Mouse (Mus musculus): Measurements from ENCODE around the gene Mtmr10. TPM values are rescaled to one million over a fixed set of nuclear protein-coding genes. Genes with fewer than 3 reads are reported as not detected.

The Mtmr10 gene
- 10 to 100 TPM; 14.5 to 16.9 TPM for total RNA-seq (2021)

DNA sequence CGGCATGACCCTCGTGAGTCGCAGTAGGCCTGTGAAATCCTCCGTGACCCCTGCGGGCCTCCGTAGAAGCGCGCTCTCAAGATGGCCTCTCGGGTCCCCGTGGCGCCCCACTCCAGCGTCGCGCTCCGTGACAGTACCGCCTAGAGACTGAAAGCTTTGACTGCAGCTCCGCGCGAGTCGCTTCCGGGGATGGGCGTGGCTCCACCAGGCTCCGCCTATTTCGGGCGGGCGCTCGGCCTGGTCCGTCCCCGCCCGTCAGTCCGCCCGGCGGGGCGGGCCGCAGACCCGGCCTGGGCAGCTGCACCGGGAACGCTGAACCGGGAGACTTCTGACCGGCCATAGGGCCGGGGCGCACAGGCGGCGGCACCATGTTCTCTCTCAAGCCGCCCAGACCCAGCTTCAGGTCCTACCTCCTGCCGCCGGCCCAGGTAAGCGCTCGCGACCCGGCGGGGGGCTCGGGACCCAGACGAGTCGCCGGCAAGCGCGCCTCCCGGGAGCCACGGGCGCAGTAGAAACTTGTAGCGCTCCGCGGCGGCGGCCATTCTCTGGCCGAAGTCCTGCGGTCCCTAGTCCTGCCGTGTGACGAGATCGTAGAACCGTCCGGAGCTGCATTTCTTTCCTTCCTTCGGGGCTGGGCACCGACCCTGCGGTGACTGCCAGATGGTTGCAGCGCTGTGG is at the start of gene Mtmr10:
TSS of gene Mtmr10 (plus strand) at position 240 of the 678 bp plus-strand sequence.
- peak; percentile 99 for DNase-seq (ENCODE audit: extremely low spot score in 1 of 2, low spot score in 2 of 2)
- intact Hi-C loops (cut with DNase I): loop anchor here (5.0 kb wide), 1 partner anchor 120 kb away; no protein-coding TSS in a partner anchor

- DNase-seq (ENCODE audit: extremely low spot score in 1 of 2, low spot score in 2 of 2): no peak
- intact Hi-C loops (cut with DNase I): no loop called here
These were observed 49.7 kb upstream of the Mtmr10 start for GRCm38 (mm10) chr7:64237747-64238146.

- DNase-seq (ENCODE audit: extremely low spot score in 1 of 2, low spot score in 2 of 2): no peak
- intact Hi-C loops (cut with DNase I): no loop called here
These were observed 48.9 kb upstream of the Mtmr10 start for GRCm38 (mm10) chr7:64238410-64239086.

DNA sequence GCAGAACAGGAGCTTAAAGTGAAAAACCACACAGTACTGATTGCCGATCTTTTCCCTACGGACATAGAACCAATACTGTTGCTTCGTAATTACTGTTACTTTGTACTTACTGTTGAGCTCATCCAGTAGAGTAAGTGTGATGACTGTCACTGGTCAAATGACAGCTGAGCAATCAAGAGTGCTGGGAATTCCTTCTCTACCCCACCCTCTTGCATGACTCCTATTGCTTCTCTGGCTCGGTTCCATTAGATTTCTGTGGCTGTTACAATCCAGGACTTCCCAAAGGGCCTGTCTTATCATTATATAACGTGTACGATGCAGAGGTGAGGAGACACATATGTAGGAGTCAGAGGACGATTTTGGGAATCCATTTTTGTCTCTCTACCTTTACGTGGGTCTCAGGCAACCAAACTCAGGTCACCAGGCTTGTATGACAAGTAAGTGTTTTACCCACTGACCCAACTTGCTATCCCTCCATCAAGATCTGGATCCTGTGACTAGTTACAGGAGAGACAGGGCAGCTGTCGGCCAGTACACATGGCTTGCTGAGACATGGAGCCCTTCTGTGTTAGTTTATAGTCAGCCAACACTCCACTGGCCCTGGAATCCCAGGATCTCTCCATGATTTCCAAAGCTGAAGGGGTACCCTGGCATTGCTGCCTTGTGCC is 48.2 kb upstream of the Mtmr10 start:
- intact Hi-C loops (cut with DNase I): no loop called here
- DNase-seq (ENCODE audit: extremely low spot score in 1 of 2, low spot score in 2 of 2): no peak

DNA sequence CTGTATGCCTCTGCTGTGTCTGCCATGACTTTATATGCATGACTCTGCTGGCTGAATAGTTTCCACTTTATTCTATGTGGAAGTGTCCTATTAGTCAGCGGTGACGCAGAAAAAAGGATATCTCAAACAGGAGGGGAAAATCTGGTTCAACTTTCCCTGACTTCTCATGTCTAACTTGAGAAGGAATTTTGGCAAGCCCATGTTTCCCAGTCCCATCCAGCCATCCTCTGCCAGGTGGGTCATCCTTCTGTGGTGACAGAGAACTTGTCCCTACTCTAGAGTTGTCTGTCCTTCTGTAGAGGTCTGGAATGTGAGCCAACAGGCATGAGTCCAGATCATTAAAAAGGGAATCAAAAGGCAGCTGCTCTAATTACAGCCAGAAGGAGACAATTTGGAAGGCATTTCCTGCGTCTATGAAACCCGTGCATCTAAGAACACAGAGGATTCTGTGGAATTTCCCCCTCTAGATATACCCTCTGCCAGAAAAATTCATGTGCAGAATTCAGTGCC is 47.6 kb upstream of the Mtmr10 start:
- intact Hi-C loops (cut with DNase I): no loop called here
- DNase-seq (ENCODE audit: extremely low spot score in 1 of 2, low spot score in 2 of 2): no peak

DNA sequence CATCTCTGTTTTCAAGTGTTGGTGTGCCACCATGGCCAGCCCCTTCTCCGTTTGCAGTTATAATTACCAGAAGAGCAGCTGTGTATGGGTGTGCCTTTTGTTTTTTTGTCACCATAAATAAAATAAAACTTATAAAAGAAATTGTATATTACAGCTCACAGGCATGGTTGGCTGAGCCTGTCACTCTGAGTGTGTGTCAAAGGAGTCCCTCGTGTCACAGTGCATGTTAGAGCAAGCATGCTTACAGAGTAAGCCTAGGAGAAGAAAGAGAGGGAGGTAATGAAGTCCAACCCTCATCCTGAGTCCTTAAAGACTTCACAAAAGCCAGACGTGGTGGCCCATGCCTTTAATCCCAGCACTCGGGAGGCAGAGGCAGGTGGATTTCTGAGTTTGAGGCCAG is 45.0 kb upstream of the Mtmr10 start:
- intact Hi-C loops (cut with DNase I): no loop called here

DNA sequence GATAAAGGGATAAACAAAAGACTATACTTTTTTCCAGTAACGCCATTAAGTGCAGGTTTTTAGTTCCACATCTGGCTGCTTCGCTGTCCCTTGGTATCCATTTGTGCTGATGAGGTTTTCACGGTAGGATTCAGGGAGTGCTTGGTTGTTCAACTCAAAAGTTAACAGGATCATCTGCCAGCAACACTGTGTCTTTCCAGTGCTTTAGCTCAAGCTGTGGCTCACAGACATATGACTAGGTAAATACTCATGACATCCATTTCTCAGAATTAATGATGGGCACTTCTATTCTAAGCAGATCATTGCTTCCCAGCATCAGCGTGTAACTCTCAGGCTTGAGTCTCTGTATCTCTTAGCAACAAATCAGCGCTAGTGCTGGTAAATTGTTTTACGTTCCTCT is 43.1 kb upstream of the Mtmr10 start:
- no peak for DNase-seq (ENCODE audit: extremely low spot score in 1 of 2, low spot score in 2 of 2)
- intact Hi-C loops (cut with DNase I): no loop called here

More for the DNA sequence above, 45.0 kb upstream of the Mtmr10 start:
- DNase-seq (ENCODE audit: extremely low spot score in 1 of 2, low spot score in 2 of 2): no peak

GRCm38 (mm10) chr7:64246713-64247112 is 40.7 kb upstream of the Mtmr10 start:
- intact Hi-C loops (cut with DNase I): no loop called here
- DNase-seq (ENCODE audit: extremely low spot score in 1 of 2, low spot score in 2 of 2): no peak

- intact Hi-C loops (cut with DNase I): no loop called here
- no peak for DNase-seq (ENCODE audit: extremely low spot score in 1 of 2, low spot score in 2 of 2)
These were observed 39.1 kb upstream of the Mtmr10 start for GRCm38 (mm10) chr7:64248352-64248751.

- intact Hi-C loops (cut with DNase I): no loop called here
- no peak for DNase-seq (ENCODE audit: extremely low spot score in 1 of 2, low spot score in 2 of 2)
These were observed 37.7 kb upstream of the Mtmr10 start for GRCm38 (mm10) chr7:64249715-64250114.

DNA sequence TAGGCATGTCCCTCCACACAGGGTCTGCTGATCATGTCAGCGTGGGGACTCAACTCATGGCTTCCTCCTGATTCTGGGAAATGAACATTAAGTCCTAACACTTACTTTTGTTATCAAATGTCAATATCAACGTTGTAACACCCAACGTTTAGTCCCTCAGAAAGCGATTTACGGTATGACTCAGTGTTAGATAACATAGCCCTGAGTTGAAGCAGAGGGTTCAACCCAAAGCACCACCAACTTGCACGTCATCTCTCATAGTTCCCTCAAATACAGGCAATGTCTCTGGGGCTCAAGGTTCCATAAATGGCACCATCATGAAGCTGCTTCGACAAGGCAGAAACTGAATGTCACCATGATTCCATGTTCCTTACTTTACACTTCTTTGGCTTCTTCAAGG is 37.0 kb upstream of the Mtmr10 start:
- intact Hi-C loops (cut with DNase I): no loop called here
- DNase-seq (ENCODE audit: extremely low spot score in 1 of 2, low spot score in 2 of 2): no peak

DNA sequence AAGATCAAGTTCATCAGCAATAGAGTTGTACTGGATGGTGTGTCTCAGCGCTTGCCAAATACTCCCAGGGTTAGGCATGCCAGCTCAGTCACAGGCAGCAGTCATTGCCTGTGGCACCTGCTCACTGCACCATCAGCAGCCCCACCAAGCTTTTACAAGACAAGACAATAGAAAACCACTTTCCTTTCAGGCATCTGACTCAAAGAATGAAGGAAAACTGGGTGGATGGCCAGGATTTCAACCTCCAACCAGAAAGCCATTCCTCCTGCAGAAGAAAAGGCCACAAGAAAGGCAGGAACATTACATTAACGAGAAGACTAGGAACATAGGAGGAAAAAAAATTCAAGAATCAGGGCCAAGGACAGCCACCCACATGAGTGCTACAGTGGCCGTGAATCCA is 33.7 kb upstream of the Mtmr10 start:
- DNase-seq (ENCODE audit: extremely low spot score in 1 of 2, low spot score in 2 of 2): no peak
- intact Hi-C loops (cut with DNase I): no loop called here

- no peak for DNase-seq (ENCODE audit: extremely low spot score in 1 of 2, low spot score in 2 of 2)
- intact Hi-C loops (cut with DNase I): no loop called here
These were observed 21.8 kb upstream of the Mtmr10 start for GRCm38 (mm10) chr7:64265502-64266279.

GRCm38 (mm10) chr7:64266587-64266986 is 20.9 kb upstream of the Mtmr10 start:
- intact Hi-C loops (cut with DNase I): no loop called here

GRCm38 (mm10) chr7:64271926-64272325 is 15.5 kb upstream of the Mtmr10 start:
- DNase-seq (ENCODE audit: extremely low spot score in 1 of 2, low spot score in 2 of 2): no peak
- intact Hi-C loops (cut with DNase I): no loop called here

More at GRCm38 (mm10) chr7:64266587-64266986, 20.9 kb upstream of the Mtmr10 start:
- DNase-seq (ENCODE audit: extremely low spot score in 1 of 2, low spot score in 2 of 2): no peak

DNA sequence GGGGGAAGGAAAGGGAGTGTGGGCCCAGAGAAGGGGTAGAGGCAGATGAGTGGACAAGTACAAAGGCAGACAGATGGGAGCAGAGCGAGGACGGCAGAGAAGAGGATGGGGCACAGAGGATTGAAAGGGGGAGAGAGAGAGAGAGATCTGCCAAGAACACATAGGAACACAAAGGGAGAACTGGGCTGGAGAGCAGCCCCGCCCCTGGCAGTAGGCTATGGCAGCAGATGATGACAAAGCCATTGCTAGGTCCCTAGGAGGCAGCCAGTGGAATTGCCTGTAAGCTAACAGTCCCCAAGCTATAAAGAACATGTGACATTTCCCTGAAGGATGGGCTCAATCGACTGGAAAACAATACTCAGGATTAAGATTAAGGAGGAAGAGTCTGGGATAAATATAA is 11.9 kb upstream of the Mtmr10 start:
- intact Hi-C loops (cut with DNase I): no loop called here
- no peak for DNase-seq (ENCODE audit: extremely low spot score in 1 of 2, low spot score in 2 of 2)

GRCm38 (mm10) chr7:64276921-64277320 is 10.5 kb upstream of the Mtmr10 start:
- intact Hi-C loops (cut with DNase I): no loop called here
- no peak for DNase-seq (ENCODE audit: extremely low spot score in 1 of 2, low spot score in 2 of 2)

- DNase-seq (ENCODE audit: extremely low spot score in 1 of 2, low spot score in 2 of 2): no peak
- intact Hi-C loops (cut with DNase I): no loop called here
These were observed 8.9 kb upstream of the Mtmr10 start for GRCm38 (mm10) chr7:64278526-64278925.

- intact Hi-C loops (cut with DNase I): no loop called here
- no peak for DNase-seq (ENCODE audit: extremely low spot score in 1 of 2, low spot score in 2 of 2)
These were observed 7.9 kb upstream of the Mtmr10 start for GRCm38 (mm10) chr7:64279548-64279947.
